Mouse (Mus musculus): ENCODE measurements around the gene Dennd4a. TPM values are rescaled to one million over a fixed set of nuclear protein-coding genes. Genes with fewer than 3 reads are reported as not detected.

The Dennd4a gene
- polyA plus RNA-seq, 1 experiment from 2014 or later = 8.4 TPM

DNA sequence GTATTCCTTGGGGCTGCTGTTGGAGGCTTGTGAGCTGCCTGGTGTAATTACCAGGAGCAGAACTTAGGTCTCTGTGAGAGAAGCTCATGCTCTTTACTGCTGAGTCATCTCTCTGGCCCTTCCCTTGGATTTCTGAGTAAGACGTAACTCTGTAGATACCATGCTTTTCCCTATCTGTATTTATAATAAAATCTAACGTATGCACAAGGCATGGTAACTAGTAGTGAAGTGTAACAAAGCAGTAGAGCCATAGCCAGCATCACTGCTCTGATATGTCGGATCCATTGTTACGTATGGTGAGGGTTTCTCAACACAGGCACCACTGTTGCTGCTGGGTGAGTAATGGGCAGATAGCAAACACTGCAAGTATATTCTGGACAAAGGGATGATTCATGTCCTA, 34.2 kb downstream of the Dennd4a start:
- no peaks in the 10 kb centered on the region for H3K27me3 ChIP-seq (ENCODE audit: control insufficient read depth, insufficient read depth, low read length)
- no peak overlapping the region for H3K27ac ChIP-seq (ENCODE audit: low read depth, low read length)
- H3K9me3 ChIP-seq (replicated peaks; ENCODE audit: control insufficient read depth, low read length) = no peaks in the 10 kb centered on the region
- H3K9ac ChIP-seq (ENCODE audit: low read depth, low read length) = no peak overlapping the region
- 80% methylated on average over 4 of the region's 4 CpGs for WGBS (ENCODE audit: insufficient replicate concordance)
- no peak overlapping the region for H3K4me3 ChIP-seq (ENCODE audit: low read depth, low read length)
- H3K36me3 ChIP-seq (ENCODE audit: control insufficient read depth, insufficient read depth, low read length) = peaks cover 2% of the 10 kb centered on the region; the same call in 1 of the 2 replicates
- no peaks in the 10 kb centered on the region for H3K4me1 ChIP-seq (ENCODE audit: control insufficient read depth, insufficient read depth, low read length)
- ATAC-seq (replicated peaks; ENCODE audit: insufficient number of reproducible peaks, low FRiP score, low TSS enrichment) = no peak
- no peak overlapping the region for H3K4me2 ChIP-seq

DNA sequence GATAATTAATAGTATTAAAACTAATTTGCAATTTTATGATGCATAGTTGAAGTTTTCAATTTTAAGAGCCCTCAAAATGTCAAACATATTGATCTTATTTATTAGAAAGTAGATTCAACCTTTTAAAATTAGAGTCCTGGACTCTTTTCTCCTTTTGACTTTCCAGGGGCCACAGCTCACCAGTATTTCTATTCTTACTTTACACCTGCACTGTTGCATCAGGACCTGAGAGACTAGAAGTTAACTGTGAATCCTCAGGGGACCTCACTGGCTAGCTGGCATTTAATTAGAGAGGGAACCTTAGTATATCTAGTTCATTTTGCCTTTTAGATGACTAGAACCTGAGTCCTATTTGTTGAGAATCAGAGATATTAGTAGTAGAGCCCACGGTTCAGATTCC, 38.4 kb downstream of the Dennd4a start:
- H3K4me3 ChIP-seq (ENCODE audit: low read depth, low read length) = no peak overlapping the region
- H3K27ac ChIP-seq (ENCODE audit: low read depth, low read length) = no peak overlapping the region
- peaks cover 2% of the 10 kb centered on the region; the same call in 1 of the 2 replicates for H3K36me3 ChIP-seq (ENCODE audit: control insufficient read depth, insufficient read depth, low read length)
- WGBS (ENCODE audit: insufficient replicate concordance) = 90% methylated on average over 1 of the region's 1 CpGs
- no peak overlapping the region for H3K4me2 ChIP-seq
- H3K9ac ChIP-seq (ENCODE audit: low read depth, low read length) = no peak overlapping the region
- no peak for ATAC-seq (replicated peaks; ENCODE audit: insufficient number of reproducible peaks, low FRiP score, low TSS enrichment)
- H3K27me3 ChIP-seq (ENCODE audit: control insufficient read depth, insufficient read depth, low read length) = no peaks in the 10 kb centered on the region
- H3K4me1 ChIP-seq (ENCODE audit: control insufficient read depth, insufficient read depth, low read length) = no peaks in the 10 kb centered on the region
- H3K9me3 ChIP-seq (replicated peaks; ENCODE audit: control insufficient read depth, low read length) = no peaks in the 10 kb centered on the region

DNA sequence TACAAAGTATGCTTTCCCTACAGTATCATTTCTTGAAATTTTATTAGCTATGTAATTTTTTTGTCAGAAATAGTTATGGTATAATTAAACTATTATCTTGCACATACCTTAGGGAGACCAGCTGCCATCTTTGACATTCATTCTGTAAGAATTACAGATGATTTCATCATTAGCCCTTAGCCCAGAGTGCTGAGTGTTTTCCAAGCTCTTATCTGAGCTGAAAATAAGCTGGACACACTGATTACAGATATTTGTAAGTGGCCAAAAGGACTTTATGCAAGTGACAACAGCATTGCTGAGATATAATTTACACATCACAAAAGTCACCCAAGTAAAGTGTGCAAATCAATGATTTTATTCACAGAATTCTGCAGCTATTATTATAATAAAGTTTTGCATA, 48.9 kb downstream of the Dennd4a start:
- no peak for ATAC-seq (replicated peaks; ENCODE audit: insufficient number of reproducible peaks, low FRiP score, low TSS enrichment)
- no peaks in the 10 kb centered on the region for H3K9me3 ChIP-seq (replicated peaks; ENCODE audit: control insufficient read depth, low read length)
- no peaks in the 10 kb centered on the region for H3K4me1 ChIP-seq (ENCODE audit: control insufficient read depth, insufficient read depth, low read length)

GRCm38 (mm10) chr9:64862687-64863086, 51.5 kb downstream of the Dennd4a start:
- H3K27me3 ChIP-seq (ENCODE audit: control insufficient read depth, insufficient read depth, low read length) = no peaks in the 10 kb centered on the region
- no peak for ATAC-seq (replicated peaks; ENCODE audit: insufficient number of reproducible peaks, low FRiP score, low TSS enrichment)
- H3K4me2 ChIP-seq = no peak overlapping the region
- H3K4me3 ChIP-seq (ENCODE audit: low read depth, low read length) = no peak overlapping the region
- no peaks in the 10 kb centered on the region for H3K4me1 ChIP-seq (ENCODE audit: control insufficient read depth, insufficient read depth, low read length)
- H3K36me3 ChIP-seq (ENCODE audit: control insufficient read depth, insufficient read depth, low read length) = no peaks in the 10 kb centered on the region
- 79% methylated on average over 2 of the region's 2 CpGs for WGBS (ENCODE audit: insufficient replicate concordance)
- no peak overlapping the region for H3K27ac ChIP-seq (ENCODE audit: low read depth, low read length)
- no peaks in the 10 kb centered on the region for H3K9me3 ChIP-seq (replicated peaks; ENCODE audit: control insufficient read depth, low read length)
- H3K9ac ChIP-seq (ENCODE audit: low read depth, low read length) = no peak overlapping the region

More for the DNA sequence above, 48.9 kb downstream of the Dennd4a start:
- no peak overlapping the region for H3K4me2 ChIP-seq
- H3K36me3 ChIP-seq (ENCODE audit: control insufficient read depth, insufficient read depth, low read length) = no peaks in the 10 kb centered on the region
- H3K27me3 ChIP-seq (ENCODE audit: control insufficient read depth, insufficient read depth, low read length) = no peaks in the 10 kb centered on the region
- no peak overlapping the region for H3K4me3 ChIP-seq (ENCODE audit: low read depth, low read length)
- H3K9ac ChIP-seq (ENCODE audit: low read depth, low read length) = no peak overlapping the region
- H3K27ac ChIP-seq (ENCODE audit: low read depth, low read length) = no peak overlapping the region

- Histone ChIP-seq H3K27me3 (ENCODE audit: control insufficient read depth, insufficient read depth, low read length) (no peaks in the 10 kb centered on the region), H3K4me2 (no peak overlapping the region), H3K36me3 (ENCODE audit: control insufficient read depth, insufficient read depth, low read length) (no peaks in the 10 kb centered on the region), H3K4me1 (ENCODE audit: control insufficient read depth, insufficient read depth, low read length) (no peaks in the 10 kb centered on the region), H3K4me3 (ENCODE audit: low read depth, low read length) (no peak overlapping the region), H3K9me3 (replicated peaks; ENCODE audit: control insufficient read depth, low read length) (no peaks in the 10 kb centered on the region), H3K9ac (ENCODE audit: low read depth, low read length) (no peak overlapping the region), H3K27ac (ENCODE audit: low read depth, low read length) (no peak overlapping the region)
- no peak for ATAC-seq (replicated peaks; ENCODE audit: insufficient number of reproducible peaks, low FRiP score, low TSS enrichment)
- 82% methylated on average over 5 of the region's 5 CpGs for WGBS (ENCODE audit: insufficient replicate concordance)
These were observed 74.9 kb downstream of the Dennd4a start for GRCm38 (mm10) chr9:64886008-64886407.

GRCm38 (mm10) chr9:64896605-64897004, 85.5 kb downstream of the Dennd4a start:
- Histone ChIP-seq H3K27me3 (ENCODE audit: control insufficient read depth, insufficient read depth, low read length) (no peaks in the 10 kb centered on the region), H3K36me3 (ENCODE audit: control insufficient read depth, insufficient read depth, low read length) (peaks cover 9% of the 10 kb centered on the region; the same call in 1 of the 2 replicates), H3K9ac (ENCODE audit: low read depth, low read length) (no peak overlapping the region), H3K27ac (ENCODE audit: low read depth, low read length) (no peak overlapping the region), H3K4me3 (ENCODE audit: low read depth, low read length) (no peak overlapping the region), H3K4me1 (ENCODE audit: control insufficient read depth, insufficient read depth, low read length) (no peaks in the 10 kb centered on the region), H3K4me2 (no peak overlapping the region), H3K9me3 (replicated peaks; ENCODE audit: control insufficient read depth, low read length) (no peaks in the 10 kb centered on the region)
- WGBS (ENCODE audit: insufficient replicate concordance) = 84% methylated on average over 10 of the region's 10 CpGs
- ATAC-seq (replicated peaks; ENCODE audit: insufficient number of reproducible peaks, low FRiP score, low TSS enrichment) = no peak

DNA sequence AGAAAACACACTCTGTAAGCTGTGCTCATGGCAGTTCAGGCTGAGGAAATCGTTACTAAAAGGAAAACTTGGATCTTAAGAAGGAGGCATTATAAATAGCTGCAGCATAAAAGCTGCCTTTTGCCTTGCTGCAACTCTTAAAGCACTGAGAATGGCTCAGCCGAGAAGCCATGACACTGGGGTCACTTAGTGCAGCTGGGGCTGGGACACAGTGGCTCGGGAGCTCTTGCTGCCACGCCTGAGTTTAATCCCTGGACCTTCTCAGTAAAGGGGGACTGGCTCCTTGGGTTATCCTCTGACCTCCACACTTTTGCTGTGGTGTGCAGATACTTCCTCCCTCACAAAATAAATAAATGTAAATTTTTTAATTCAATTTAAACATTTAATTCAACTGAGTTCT, 91.7 kb downstream of the Dennd4a start:
- no peak overlapping the region for H3K4me3 ChIP-seq (ENCODE audit: low read depth, low read length)
- no peak overlapping the region for H3K4me2 ChIP-seq
- no peaks in the 10 kb centered on the region for H3K9me3 ChIP-seq (replicated peaks; ENCODE audit: control insufficient read depth, low read length)
- H3K27me3 ChIP-seq (ENCODE audit: control insufficient read depth, insufficient read depth, low read length) = no peaks in the 10 kb centered on the region
- WGBS (ENCODE audit: insufficient replicate concordance) = 37% methylated on average over 4 of the region's 4 CpGs
- no peak overlapping the region for H3K27ac ChIP-seq (ENCODE audit: low read depth, low read length)
- no peak for ATAC-seq (replicated peaks; ENCODE audit: insufficient number of reproducible peaks, low FRiP score, low TSS enrichment)
- no peaks in the 10 kb centered on the region for H3K4me1 ChIP-seq (ENCODE audit: control insufficient read depth, insufficient read depth, low read length)
- H3K36me3 ChIP-seq (ENCODE audit: control insufficient read depth, insufficient read depth, low read length) = peaks cover under 1% of the 10 kb centered on the region
- H3K9ac ChIP-seq (ENCODE audit: low read depth, low read length) = no peak overlapping the region

DNA sequence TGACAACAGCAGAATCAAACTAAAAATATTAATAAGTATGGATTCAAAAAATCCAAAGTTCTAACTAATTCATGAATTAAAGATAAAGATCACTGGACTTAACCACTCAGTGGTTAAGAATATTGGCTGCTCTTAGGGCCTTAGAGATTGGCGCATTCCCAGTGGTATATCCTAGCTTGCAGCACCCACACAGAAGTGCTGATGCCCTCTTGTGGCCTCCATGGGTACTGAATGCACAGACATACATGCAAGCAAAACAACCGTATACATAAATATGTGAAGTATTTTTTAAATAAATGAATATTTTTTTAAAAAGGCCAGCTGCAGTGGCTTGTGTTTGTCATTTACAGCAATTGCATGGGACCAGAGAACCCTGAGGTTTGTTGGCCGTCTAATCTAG, 92.2 kb downstream of the Dennd4a start:
- Histone ChIP-seq H3K4me2 (no peak overlapping the region), H3K9ac (ENCODE audit: low read depth, low read length) (no peak overlapping the region), H3K27ac (ENCODE audit: low read depth, low read length) (no peak overlapping the region), H3K4me3 (ENCODE audit: low read depth, low read length) (no peak overlapping the region), H3K36me3 (ENCODE audit: control insufficient read depth, insufficient read depth, low read length) (no peaks in the 10 kb centered on the region; the same call in 1 of the 2 replicates), H3K9me3 (replicated peaks; ENCODE audit: control insufficient read depth, low read length) (no peaks in the 10 kb centered on the region), H3K27me3 (ENCODE audit: control insufficient read depth, insufficient read depth, low read length) (no peaks in the 10 kb centered on the region), H3K4me1 (ENCODE audit: control insufficient read depth, insufficient read depth, low read length) (no peaks in the 10 kb centered on the region)
- no peak for ATAC-seq (replicated peaks; ENCODE audit: insufficient number of reproducible peaks, low FRiP score, low TSS enrichment)
- WGBS (ENCODE audit: insufficient replicate concordance) = 64% methylated on average over 3 of the region's 3 CpGs

DNA sequence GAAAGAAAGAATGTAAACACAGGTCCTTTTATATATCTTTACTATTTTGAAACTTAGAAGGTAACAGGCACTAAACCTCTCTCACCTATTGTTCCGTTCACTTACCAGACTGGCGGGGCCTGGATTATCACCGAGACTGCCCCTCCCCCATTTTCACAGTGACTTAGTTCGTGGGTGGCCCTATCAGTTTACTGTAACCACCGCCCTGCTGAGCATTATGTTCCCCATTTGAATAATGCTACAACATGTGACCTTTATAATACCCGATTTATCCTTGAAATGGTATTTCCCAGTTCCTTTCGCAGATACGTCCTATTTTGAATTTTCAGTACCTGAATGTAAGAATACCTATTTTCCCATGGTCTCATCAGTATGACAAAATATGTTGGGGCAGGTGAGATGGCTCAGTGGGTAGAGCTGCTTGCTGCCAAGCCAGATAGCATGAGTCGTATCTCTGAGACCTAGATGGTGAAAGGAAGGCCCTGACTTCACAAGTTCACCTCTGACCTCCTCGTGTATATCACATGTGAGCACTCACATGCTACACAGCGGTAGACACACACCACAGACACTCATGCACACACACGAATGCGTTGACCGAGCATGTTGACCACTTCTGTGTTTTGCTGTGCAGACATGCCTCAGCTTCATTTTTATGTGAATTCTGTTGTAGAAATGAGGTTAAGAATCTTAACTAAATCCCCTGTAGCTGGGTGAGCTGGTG, 93.9 kb downstream of the Dennd4a start:
- ATAC-seq (replicated peaks; ENCODE audit: insufficient number of reproducible peaks, low FRiP score, low TSS enrichment) = no peak
- H3K4me2 ChIP-seq = no peak overlapping the region
- H3K9ac ChIP-seq (ENCODE audit: low read depth, low read length) = no peak overlapping the region
- H3K9me3 ChIP-seq (replicated peaks; ENCODE audit: control insufficient read depth, low read length) = no peaks in the 10 kb centered on the region
- no peak overlapping the region for H3K4me3 ChIP-seq (ENCODE audit: low read depth, low read length)
- no peaks in the 10 kb centered on the region; the same call in 1 of the 2 replicates for H3K36me3 ChIP-seq (ENCODE audit: control insufficient read depth, insufficient read depth, low read length)
- 82% methylated on average over 14 of the region's 14 CpGs for WGBS (ENCODE audit: insufficient replicate concordance)
- H3K4me1 ChIP-seq (ENCODE audit: control insufficient read depth, insufficient read depth, low read length) = no peaks in the 10 kb centered on the region
- H3K27ac ChIP-seq (ENCODE audit: low read depth, low read length) = no peak overlapping the region
- no peaks in the 10 kb centered on the region for H3K27me3 ChIP-seq (ENCODE audit: control insufficient read depth, insufficient read depth, low read length)

Data from heart, embryonic 11.5 days (tissue).